Mouse (Mus musculus) retina, adult 2 months (tissue): Measurements from ENCODE around the gene Bcl2.

ENCODE experiments used
- DNase-seq: peaks from one replicate; pipeline ENCODE4 v3.0.0-alpha.2; 2012; ENCODE audit warnings: low read depth, low spot score

The Bcl2 gene

DNA sequence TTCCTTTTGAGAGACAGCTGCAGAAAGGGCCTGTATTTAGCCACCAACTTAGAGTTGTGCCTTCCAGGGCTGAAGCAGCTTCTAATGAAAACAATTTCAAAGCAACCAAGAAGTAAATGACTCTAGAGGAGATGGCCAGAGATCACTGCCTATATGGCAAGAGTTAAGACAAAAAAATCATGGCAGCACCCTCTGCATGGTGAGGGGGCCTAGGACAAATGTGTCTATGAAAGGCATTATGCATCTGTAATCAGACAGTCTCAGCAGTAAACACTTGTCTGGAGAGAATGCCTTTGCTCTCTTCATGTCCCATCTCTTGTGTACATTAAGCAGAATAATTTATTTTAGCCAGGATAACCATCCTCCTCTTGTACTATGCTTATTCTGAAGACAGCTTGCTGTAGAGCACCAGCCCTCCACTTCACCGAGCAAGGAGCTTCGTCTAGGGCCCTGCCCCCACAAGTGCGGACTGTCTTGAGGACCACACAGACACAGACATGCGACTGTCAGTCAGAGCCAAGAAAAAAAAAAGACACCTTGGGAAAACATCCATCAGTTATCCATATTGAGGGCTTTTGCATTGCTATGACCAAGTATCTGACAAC lies 126.1 kb downstream of the Bcl2 start:
- DNase-seq = no peak

DNA sequence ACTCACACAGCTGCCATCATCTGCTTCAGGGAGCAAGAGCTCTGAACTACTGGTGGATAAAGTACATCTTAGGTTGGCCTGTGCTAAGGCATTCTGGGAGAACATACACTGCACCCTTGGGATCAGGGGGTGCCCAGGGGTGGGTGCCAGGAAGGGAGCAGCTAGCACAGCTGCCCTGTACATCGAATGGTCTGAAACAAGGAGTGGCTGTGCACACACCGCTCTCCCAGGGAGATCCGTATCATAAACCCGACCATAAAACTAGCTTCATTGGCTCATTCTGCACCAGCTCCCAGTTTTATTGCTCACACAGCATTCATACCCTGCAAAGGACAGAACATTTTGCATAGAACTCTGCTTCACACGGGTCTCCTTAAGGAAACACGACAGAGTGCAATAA lies 127.3 kb downstream of the Bcl2 start:
- no peak for DNase-seq

DNA sequence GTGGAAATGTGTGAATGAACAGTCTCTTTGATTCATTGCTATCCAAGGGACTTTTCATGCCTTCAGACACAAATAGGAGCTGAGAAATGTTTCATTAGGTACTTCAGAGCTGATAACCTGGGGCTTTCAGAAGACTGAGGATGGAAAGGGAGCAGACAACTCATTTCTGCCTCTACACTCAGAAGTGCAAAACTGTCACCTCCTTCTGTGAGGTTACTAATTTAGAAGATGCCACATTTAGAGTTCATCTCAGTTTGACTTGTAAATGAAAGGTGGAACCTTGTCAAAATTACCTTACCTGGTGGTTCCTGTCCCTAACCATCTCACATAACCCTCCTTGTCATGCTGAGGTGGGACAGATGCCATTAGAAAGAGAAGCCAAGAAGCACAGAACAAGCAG lies 128.7 kb downstream of the Bcl2 start:
- no peak for DNase-seq

DNA sequence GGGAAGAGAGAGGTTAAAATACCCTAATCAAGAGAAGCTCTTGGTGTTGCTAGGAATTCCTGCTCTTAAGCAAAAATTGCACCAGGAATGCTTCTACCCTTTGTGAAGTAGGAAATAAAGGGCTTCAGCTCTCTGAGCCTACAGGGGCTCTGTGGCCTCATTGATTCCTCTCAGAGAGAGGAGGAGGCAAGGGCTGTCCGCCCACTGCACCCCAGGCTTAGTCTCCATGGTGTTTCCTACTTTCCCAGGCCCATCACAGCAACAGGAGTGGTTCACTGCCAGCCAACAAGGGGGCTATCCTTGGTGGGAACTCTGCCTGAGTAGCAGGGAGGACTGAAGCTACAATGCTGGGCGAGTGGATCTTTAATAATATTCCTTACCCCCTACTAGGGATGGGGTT lies 129.2 kb downstream of the Bcl2 start:
- DNase-seq = no peak

DNA sequence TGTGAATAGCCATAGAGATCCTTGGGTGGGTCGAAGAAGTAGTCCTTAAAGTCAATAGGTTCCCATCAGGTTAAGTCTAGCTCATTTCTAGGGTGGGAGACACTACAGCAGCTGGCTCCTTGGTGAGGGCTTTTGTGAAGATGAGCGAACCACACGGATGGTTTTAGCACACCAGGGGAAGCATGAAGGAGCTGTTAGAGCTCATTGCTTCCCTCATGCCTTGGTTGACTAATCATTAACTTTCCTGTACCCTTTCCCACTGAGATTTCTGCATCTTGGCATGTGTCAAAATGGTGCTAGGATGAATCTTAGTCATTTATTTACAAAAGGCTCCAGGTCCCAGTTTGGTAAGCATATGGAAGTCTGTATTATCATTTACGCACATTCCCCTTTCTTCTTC lies 129.8 kb downstream of the Bcl2 start:
- no peak for DNase-seq

DNA sequence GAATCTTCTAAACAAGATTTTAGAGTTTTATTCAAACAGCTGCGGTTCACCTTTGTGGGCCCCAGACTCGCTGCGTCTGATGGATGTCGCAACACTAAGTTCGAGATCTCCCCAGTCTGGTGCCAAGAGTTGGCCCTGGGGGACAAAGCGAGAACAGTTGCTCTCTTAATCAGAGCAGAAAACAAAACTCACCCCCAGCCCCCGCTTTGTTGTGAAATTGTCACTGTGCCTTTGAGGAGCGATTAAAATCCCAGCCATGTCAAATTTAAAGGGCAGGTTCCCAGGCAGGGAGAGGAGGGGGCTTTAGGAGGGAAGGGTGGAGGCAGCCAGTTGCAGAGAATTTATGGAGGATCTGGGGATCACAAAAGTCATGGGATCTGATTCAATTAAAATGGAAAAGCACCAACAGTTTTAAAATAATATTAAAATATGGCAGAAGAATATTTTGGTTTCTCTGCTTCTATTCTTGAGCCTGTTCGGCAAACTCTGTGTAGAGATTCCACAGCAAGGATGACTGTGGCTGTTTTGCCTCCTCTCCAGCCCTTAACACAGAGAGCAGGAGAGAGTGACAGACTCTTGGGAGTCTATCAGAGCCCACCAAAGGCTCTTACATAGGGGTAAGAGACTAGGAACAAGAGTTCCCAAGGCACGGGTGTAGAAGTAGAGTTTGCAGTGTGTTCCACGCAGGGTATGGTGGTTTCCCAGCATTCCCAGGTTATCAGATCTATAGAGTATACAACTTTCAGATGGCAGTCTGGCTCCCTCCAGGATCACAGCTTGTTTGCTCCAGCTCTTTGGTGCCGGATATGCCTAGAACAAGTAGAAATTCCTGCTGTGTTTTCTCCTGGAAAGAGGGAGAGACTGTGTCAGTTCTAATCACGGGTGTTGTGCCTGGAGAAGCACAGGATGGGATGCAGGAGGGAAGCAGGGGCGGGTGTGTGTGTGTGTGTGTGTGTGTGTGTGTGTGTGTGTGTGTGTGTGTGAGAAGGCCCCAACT lies 130.5 kb downstream of the Bcl2 start:
- no peak for DNase-seq

DNA sequence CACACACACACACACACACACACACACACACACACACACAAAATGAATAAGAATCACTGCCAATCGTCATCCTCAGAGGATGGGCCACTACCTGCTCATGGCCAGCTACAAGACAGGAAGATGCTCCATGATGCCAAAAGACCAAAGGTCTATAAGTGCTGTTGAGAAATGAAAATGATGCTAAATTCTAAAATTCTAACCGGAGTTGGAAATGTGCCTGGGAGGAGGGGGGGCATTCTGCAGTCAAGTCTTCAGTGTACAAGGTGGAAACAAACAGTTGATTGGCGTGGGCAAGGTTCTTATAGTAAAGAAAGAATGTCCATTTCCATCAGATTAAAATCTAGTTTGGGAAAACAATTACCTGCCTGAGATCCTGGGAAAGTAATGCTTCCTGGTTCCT lies 131.3 kb downstream of the Bcl2 start:
- no peak for DNase-seq

DNA sequence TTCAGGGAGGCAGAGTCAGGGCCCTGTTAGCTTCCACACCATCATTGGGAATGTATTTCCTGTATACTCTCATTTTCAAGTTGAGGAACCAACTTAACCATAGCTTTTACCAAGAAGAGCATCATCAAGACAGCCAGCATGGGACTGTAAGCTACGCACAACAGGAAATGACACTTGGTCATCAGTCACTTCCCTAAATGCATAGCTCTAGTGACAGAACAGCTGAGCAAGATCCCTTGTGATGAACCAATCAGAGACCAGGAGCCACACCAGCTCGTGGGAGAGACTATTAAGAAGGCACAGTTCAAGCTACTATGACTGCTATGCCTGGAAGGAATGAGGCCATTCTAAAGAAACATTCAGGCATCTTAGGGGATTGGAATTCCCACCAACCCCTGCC lies 132.3 kb downstream of the Bcl2 start:
- DNase-seq = no peak

DNA sequence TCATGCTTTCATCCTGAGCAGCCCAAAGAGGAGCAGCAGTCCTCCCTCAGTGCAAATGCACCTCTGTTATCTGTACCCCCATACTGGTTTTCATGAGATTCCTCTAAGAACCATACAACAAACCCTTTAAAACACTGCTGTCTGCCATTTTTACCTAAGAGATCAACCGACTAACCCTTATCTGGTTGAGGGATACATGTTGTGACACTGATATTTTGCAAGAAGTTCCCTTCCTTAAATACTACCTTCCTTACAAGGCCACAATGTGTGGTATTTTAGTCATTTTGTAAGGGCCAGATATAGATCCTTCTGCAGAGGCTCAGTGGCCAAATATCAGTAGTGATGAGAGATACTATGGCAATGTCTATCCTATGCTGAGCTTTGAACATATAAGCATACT lies 134.3 kb downstream of the Bcl2 start:
- DNase-seq = no peak

DNA sequence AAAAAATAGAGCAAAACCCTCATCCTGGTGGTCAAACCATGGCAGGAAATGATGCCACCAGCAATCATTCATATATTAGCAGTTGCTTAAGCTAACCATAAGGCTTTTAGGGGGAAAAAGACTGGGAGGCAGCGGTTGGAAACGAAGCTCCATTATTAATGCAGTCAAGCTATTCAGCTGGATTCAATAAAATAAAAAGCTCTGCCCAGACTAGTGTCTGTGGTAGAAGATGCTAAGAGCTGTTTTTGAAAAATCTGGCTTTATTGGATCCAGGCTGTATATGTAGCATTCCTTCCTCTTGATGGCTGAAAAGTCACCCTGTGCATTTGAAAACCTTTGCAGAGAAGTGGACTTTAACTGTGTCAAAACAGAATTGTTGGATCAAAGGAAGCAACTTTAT lies 141.6 kb downstream of the Bcl2 start:
- no peak for DNase-seq

DNA sequence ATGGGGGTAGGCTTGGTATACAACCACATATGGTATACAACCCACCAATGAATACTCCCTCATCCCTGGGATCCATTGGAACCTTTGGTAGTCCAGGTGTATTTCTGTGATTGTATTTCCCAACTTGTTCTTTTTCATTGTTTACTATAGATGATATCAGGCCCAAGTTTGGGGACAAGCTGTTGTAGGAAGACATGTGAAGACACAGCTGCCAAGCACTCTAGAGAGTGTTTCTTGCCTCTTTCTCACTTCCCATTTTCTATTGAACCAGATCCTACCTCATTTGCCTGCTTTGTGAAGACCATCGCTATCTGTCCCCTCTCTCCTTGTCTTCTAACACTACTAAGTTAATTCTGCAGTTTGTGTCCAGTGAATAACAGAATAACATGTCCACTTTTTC lies 143.2 kb downstream of the Bcl2 start:
- DNase-seq = no peak

DNA sequence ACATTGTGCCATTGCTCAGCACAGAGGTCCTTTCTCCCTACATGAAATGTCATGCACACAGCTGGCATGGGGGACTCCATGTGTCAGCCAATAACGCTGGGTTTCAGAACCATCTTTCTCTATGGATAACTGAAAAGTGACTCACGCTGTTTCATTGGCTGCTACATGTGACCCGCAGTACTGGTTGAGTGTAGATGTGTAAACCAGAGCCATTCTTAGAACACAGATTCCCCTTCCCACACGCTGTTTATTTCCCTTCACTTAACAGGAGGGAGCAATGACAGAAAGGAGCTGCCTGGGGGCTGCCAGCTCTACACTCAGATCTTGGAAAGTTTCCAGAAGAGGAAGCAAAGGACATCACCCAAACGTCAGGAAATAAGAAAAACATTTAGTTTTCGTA lies 143.7 kb downstream of the Bcl2 start:
- no peak for DNase-seq

DNA sequence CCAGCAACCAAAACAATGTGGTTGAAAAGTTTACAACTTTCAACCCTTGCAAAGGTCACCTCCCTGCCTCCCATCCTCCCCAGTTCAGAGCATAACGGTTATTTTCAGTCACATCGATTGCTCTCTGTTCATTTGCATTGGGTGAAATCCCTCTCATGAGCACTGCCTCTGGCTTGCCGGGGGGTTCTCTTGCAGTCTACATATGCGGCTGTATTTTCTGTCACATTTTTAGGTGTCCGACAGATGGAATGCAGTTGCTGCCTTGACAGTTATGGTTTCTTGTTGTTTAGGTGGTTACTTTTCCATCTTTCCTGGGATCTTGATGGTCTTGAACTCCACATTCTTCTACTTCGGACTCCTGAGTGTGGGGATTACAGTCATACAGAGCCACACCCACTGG lies 144.4 kb downstream of the Bcl2 start:
- DNase-seq = no peak

DNA sequence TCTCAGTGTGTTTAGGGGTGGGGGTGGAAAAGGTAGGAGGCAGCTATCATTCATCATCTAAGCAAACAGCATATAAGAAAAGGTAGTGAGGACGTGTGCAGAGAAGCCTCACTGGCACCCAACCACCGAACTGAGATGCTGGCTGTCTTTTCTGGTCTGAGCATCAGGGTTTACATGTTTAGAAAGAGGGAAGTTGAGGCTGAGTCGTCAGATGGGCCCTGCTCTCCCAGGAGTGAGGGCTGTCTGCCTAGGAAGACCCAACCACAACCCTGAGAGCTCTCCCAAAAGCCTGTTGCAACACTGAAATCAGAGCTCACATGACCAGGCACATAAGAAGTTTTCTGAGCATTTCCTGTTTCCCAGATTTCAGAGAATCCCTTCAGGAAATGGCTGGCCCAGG lies 145.2 kb downstream of the Bcl2 start:
- DNase-seq = no peak

DNA sequence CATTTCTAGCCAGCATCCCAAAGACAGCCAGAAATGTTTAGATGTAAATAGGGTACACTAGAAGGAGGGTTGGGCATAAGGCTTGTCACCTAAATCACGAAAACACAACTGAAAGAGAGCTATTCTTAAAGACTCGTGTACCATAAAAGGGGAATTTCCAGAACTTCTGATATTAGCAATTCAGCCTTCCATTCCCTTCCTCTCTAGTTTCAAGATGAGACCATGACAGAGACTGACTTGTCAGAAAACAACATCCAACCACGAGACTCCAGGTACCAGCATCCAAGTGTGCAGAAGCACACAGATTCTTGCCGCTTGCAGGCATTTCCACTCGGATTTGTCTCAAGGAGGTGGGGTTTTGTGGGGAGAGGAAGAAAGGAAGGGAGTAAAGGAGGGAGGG lies 146.6 kb downstream of the Bcl2 start:
- no peak for DNase-seq

DNA sequence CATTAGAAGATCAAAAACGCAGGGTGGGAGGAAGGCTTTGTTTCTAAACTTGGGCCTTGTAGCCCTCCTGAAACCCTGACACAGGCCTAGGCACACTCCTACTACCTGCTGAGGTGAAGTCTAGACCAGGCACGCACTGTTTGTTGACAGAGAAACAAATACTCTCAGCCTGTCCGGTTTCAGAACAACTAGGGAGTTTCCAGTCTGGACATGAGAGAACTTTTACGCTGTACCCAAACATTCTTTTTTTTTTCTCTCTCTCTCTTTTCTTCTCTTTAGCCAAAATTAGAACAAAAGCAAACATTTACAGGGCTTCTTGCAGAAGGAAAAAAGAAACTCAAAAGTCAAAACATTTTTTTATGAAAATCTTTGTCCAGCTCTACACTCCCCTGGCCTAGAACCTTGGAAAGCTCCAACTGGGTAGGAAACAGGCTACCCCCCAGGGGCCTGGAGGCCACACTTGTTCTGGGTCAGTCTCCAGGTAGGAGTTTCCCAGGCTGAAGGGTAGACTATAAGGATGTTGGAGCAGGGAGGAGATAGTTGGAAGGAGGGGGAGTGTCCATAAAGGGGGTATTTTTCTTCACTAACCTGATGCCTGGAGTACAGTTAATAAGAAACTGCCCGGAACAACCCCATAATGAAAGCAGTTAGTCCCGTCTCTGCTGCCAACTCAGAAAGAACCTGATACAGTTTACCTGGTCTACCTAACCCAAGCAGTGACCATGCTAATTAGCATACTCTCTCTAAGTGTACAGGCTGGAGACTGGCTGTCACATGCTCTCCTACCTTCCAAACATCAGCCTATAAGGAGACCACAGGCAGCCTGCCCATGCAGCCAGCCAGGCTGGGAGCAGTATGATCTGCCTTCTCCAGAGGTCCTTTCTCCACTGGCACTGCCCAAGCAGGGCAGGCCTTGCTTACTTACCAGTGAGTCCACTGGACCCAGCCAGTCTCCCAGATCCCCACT lies 147.7 kb downstream of the Bcl2 start:
- DNase-seq = no peak

DNA sequence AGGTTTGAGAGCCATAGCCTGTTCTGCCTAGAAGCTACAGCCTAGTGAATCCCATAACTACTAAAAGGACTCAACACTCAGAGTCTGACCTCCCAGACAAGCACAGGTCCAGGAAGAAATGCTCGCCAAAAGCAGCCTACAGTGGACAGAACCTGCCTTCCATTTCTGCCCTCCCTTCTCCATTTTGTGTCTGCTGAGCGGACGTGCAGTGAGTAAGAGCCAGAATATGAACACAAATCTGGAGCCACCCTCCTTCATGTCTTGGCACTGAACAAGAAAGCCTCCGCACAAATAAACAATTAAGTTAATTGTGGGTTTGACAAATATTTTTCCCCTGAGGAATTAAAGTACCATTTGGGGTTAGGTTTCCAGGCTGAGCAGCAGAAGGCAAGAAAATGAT lies 148.8 kb downstream of the Bcl2 start:
- no peak for DNase-seq

DNA sequence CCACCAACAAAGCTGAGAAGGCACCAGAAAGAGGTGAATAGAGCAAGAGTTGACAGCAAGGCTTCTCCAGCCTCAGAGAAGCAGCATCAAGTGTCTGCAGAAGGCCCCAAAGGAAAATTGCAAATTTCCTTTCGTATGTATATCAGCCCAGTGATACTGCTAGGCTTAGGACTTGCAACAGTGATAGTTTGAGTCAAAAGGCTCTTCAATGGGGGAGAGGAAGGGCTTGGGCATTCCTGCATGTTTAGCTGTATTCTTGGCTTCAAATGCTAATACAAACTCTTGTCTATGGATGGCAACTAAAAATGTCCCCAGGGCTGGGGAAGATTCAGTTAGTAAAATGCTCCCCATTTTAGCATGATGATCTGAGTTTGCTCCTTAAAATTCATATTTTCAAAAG lies 149.6 kb downstream of the Bcl2 start:
- DNase-seq = no peak

DNA sequence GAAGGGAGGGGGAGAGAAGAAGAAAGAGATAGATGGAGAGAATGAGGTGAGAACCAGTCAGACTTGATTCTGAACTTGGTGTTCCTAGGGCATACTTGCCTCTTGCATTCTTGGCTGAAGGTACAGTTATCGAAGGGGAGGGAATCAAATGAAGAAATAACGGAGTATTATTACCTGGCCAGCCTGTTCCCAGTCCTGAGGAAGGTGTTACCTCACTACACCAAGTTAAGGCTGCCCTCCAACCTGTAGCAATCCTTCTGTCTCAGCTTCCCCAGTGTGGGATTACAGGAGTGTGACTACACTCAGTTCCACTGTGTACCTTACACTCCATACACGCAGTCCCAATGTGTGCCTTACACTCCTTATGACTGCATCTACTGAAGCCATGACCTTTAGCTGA lies 151.3 kb downstream of the Bcl2 start:
- no peak for DNase-seq

DNA sequence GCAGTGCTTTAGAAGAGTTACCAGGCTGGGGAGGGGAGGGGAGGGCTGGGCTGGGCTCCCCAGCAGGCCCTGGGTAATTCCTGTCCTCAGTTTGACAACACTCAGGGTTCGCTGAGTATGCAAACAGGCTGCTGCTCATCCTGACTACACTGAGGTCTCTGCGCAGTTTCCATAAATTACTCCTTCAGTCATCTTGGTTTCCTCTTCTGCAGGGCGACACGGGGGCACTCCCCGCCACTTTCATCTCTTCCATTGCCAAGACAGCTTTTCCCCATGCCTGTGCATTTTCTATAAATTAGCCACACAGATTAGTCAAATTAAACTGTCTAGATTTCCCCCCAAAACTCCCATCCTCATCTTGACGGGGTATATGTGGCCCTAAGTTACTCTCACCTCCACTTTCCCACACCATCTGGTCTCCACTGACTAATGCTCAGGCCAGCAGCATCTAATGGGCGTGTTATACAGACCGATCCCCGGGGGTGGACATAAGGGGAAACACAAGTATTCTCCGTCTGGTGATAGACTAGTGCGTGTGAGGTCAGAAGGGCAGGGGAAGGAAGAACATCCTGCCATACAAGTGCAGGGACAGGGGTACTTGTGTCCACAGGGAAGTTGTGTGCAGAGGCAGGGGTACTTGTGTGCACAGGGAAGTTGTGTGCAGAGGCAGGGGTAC lies 152.9 kb downstream of the Bcl2 start:
- DNase-seq = no peak

DNA sequence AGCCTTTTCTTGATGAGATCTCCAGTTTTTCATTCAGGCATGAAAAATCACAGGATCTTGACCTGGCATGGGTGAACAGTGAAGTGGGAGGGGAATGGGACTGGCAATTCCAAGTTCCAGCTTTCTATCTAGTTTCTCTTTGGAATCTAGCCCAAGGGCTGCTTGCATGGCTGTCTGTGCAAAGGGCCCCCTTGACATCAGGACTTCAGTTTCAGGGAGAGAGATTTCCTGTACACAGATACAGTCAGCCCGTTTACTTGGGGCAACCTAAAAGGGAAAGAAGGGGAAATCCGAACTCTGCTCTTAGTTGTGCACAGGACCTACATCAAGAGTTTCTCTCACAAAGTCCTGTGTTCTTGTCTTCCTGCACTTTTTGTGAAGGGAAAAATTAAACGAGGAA lies 154.0 kb downstream of the Bcl2 start:
- no peak for DNase-seq
